Mouse (Mus musculus) liver, embryonic 14 days (tissue): ENCODE data around the gene 1700008O03Rik. TPM values are rescaled to one million over a fixed set of nuclear protein-coding genes. Genes with fewer than 3 reads are reported as not detected.

Experiments used
- polyA plus RNA-seq: library from polyadenylated mRNA; depleted of rRNA; stranded (reverse); fragments of >200 nt; gene quantifications from 2 replicates; pipeline ENCODE4 v1.2.3, GENCODE M21; 2012; rRNA removed

The 1700008O03Rik gene
- polyA plus RNA-seq = 0.12 and 0.18 TPM in 2 replicates

DNA sequence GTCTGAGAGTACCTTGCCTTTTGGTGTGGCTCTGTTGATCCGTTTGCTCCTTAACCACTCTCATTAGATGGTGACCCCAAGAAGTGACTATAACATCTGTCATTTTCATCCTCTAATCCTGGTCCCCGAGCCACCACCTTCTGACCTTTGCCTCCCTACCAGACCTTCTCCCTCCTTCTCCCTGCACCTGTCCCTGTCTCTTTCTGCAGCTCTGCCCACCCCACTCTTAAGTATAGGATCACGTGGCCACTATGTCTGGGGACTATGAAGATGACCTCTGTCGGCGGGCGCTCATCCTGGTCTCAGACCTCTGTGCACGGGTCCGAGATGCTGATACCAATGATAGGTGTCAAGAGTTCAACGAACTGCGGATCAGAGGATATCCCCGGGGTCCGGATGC is at the start of gene 1700008O03Rik:
TSS of gene 1700008O03Rik (minus strand) at position 101 of the 400 bp plus-strand sequence.

DNA sequence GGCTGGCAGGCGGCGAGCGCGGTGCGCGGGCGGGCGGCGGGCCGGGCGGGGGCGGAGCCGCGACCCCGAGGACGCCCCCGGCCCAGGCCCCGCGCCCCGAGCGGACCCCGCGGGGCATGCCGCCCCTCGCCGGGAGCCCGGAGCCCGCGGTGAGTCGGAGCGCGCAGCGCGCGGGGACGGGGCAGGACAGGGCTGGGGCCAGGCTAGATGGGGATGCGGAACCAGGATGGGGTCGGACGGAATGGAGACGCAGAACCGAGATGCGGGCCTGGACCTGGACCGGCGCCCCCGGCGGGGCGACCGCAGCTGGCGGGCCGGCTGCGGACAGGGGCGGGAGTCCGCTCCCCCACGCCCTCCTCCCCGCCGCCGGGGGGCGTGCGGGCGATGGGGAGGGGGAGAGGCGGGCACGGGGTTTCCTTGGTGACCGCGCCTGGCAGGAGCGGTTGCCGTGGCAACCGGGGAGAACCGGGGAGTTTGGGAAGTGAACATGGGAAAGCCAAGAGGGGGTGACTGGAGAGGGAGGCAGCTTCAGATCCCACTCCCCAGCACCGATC is 43.4 kb upstream of the 1700008O03Rik start, which contains the start of gene Lrrc4b:
TSS of gene Lrrc4b (plus strand) at position 51 of the 554 bp plus-strand sequence.

DNA sequence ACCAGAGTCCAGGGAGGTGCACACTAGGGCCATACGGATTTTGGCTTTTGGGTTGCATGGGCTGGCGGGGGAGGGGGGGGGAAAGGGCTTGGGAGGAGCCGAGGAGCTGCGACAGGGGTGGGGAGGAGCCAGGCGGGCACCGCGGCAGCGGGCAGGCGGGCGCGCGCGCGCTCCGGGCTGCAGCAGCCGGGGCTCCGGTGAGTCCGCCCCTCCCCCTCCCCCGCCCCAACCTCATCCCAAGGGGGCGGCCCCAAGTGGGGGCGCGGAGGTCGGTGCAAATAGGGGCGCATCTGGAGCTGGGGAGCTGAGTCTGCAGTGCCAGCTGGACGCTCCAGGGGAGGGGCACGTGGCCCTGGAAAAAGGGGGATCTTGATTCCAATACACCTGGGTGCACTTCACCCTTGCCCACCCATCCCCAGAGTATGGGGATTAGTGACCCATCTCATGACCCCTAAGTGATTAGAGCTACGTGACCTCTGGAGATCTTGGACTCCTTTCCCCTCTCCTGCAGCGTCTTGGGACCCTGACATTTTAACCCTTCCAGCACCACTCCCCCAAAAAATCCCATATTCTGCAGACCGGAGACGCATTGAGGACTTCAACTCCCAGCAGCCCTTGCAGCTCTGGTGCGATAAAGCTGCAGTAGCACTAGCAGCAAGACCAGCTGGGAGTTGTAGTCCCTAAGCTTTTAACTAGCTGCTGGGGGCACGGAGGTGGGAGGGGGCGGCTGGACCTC is 1.5 kb downstream of the 1700008O03Rik start, which contains the start of gene Syt3:
TSS of gene Syt3 (plus strand) at position 123 of the 736 bp plus-strand sequence.

Other genes starting within 250 kb of the 1700008O03Rik start
- not detected in 2 replicates for gene Klk1b16, start 249.1 kb downstream of the 1700008O03Rik start, polyA plus RNA-seq
- not detected in 2 replicates for gene Klk1b24, start 197.6 kb downstream of the 1700008O03Rik start, polyA plus RNA-seq
- gene Klk1b3, start 187.6 kb downstream of the 1700008O03Rik start, polyA plus RNA-seq = not detected in 2 replicates
- gene Klk1b4, start 178.4 kb downstream of the 1700008O03Rik start, polyA plus RNA-seq = not detected in 2 replicates
- not detected in 2 replicates for gene Klk1b5, start 169.9 kb downstream of the 1700008O03Rik start, polyA plus RNA-seq
- 0.03 TPM in 1 of 2 replicates, not detected in the other for gene Klk1, start 160.5 kb downstream of the 1700008O03Rik start, polyA plus RNA-seq
- not detected in 2 replicates for gene Gm36864, start 149.6 kb downstream of the 1700008O03Rik start, polyA plus RNA-seq
- 1.0 TPM in 2 replicates for gene 1700028J19Rik, start 139.1 kb downstream of the 1700008O03Rik start, polyA plus RNA-seq
- 40.7 and 42.2 TPM in 2 replicates for gene 2410002F23Rik, start 139.1 kb downstream of the 1700008O03Rik start, polyA plus RNA-seq
- gene Acp4, start 128.4 kb downstream of the 1700008O03Rik start, polyA plus RNA-seq = not detected in 2 replicates
- not detected in 2 replicates for gene Gm15517, start 124.4 kb downstream of the 1700008O03Rik start, polyA plus RNA-seq
- 0.36 and 0.86 TPM in 2 replicates for gene Clec11a, start 78.9 kb downstream of the 1700008O03Rik start, polyA plus RNA-seq
- gene Shank1, start 75.6 kb downstream of the 1700008O03Rik start, polyA plus RNA-seq = 0.02 and 0.03 TPM in 2 replicates
- gene Syt3, start 1.7 kb downstream of the 1700008O03Rik start, polyA plus RNA-seq = 0.02 TPM in 2 replicates
- 0.02 and 0.09 TPM in 2 replicates for gene Lrrc4b, start 43.2 kb upstream of the 1700008O03Rik start, polyA plus RNA-seq
- gene Aspdh, start 79.6 kb upstream of the 1700008O03Rik start, polyA plus RNA-seq = 6.9 and 9.4 TPM in 2 replicates
- 183 and 206 TPM in 2 replicates for gene Josd2, start 82.2 kb upstream of the 1700008O03Rik start, polyA plus RNA-seq
- gene Emc10, start 110.7 kb upstream of the 1700008O03Rik start, polyA plus RNA-seq = 39.1 and 45.1 TPM in 2 replicates
- gene Fam71e1, start 110.8 kb upstream of the 1700008O03Rik start, polyA plus RNA-seq = 1.5 and 1.6 TPM in 2 replicates
- 0.01 TPM in 1 of 2 replicates, not detected in the other for gene Mybpc2, start 138.8 kb upstream of the 1700008O03Rik start, polyA plus RNA-seq
- gene Spib, start 146.3 kb upstream of the 1700008O03Rik start, polyA plus RNA-seq = 0.14 and 0.18 TPM in 2 replicates
- 44.8 and 45.0 TPM in 2 replicates for gene Pold1, start 163.0 kb upstream of the 1700008O03Rik start, polyA plus RNA-seq
- gene Nr1h2, start 168.1 kb upstream of the 1700008O03Rik start, polyA plus RNA-seq = 27.6 and 31.6 TPM in 2 replicates
- gene Napsa, start 186.6 kb upstream of the 1700008O03Rik start, polyA plus RNA-seq = 3.9 and 5.2 TPM in 2 replicates
- 0.16 and 0.24 TPM in 2 replicates for gene Kcnc3, start 204.8 kb upstream of the 1700008O03Rik start, polyA plus RNA-seq